Mouse (Mus musculus): ENCODE data around the gene Abhd17c. TPM values are rescaled to one million over a fixed set of nuclear protein-coding genes. Genes with fewer than 3 reads are reported as not detected.

The Abhd17c gene
- polyA plus RNA-seq, 1 experiment, result 8.1 TPM

- Histone ChIP-seq H3K27me3 (replicated peaks) (peaks cover under 1% of the 10 kb centered on the region), H3K36me3 (replicated peaks; ENCODE audit: low read length) (peaks cover 3% of the 10 kb centered on the region), H3K4me1 (peaks cover 93% of the 10 kb centered on the region), H3K9me3 (no peaks in the 10 kb centered on the region), H3K4me3 (replicated peaks) (peak overlapping the region; percentile 31)
- TF ChIP-seq FLI1 (IDR thresholded peaks at IDR 0.05; ENCODE audit: low read length), result no peak
- TF ChIP-seq GATA1 (IDR thresholded peaks at IDR 0.05; ENCODE audit: borderline replicate concordance, low read length), result no peak
Observed at GRCm38 (mm10) chr7:84145633-84146032, 6.1 kb downstream of the Abhd17c start.

- no peaks in the 10 kb centered on the region for H3K9me3 ChIP-seq
- TF ChIP-seq GATA1 (IDR thresholded peaks at IDR 0.05; ENCODE audit: borderline replicate concordance, low read length), result no peak
- no peak for TF ChIP-seq FLI1 (IDR thresholded peaks at IDR 0.05; ENCODE audit: low read length)
- peak overlapping the region; percentile 84 for H3K4me3 ChIP-seq (replicated peaks)
- no peaks in the 10 kb centered on the region for H3K27me3 ChIP-seq (replicated peaks)
- peaks cover under 1% of the 10 kb centered on the region for H3K36me3 ChIP-seq (replicated peaks; ENCODE audit: low read length)
- H3K4me1 ChIP-seq, result peaks cover 89% of the 10 kb centered on the region
Observed at GRCm38 (mm10) chr7:84142736-84143473, 8.8 kb downstream of the Abhd17c start.

- Histone ChIP-seq H3K9me3 (no peaks in the 10 kb centered on the region), H3K4me1 (peaks cover 86% of the 10 kb centered on the region)
- TF ChIP-seq FLI1 (IDR thresholded peaks at IDR 0.05; ENCODE audit: low read length), result no peak
- no peak for TF ChIP-seq GATA1 (IDR thresholded peaks at IDR 0.05; ENCODE audit: borderline replicate concordance, low read length)
Observed at GRCm38 (mm10) chr7:84142196-84142595, 9.5 kb downstream of the Abhd17c start.

GRCm38 (mm10) chr7:84139566-84139965, 12.1 kb downstream of the Abhd17c start:
- Histone ChIP-seq H3K36me3 (replicated peaks; ENCODE audit: low read length) (peaks cover 2% of the 10 kb centered on the region), H3K4me1 (peaks cover 75% of the 10 kb centered on the region)

More at GRCm38 (mm10) chr7:84142196-84142595, 9.5 kb downstream of the Abhd17c start:
- no peak overlapping the region for H3K4me3 ChIP-seq (replicated peaks)
- H3K27me3 ChIP-seq (replicated peaks), result no peaks in the 10 kb centered on the region
- H3K36me3 ChIP-seq (replicated peaks; ENCODE audit: low read length), result no peaks in the 10 kb centered on the region

DNA sequence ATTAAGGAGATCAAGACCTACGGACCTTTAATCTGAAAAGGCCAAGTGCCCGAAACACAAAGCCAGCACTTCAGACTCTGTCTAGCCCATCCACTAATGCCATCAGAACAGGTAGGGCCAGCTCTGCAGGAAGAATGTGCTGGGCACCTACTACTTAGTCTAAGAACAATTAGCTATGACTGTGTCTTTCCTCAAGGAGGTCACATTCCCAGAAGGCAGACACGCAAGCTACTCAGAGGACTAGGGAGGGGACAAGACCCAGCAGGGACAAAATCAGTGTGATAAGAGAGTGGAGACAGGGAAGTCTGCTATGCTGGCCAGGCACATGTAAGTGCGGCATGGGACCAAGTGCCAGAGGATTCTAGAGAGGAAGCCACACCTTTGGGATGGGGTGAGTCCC, 13.0 kb downstream of the Abhd17c start:
- Histone ChIP-seq H3K4me3 (replicated peaks) (no peak overlapping the region), H3K27me3 (replicated peaks) (no peaks in the 10 kb centered on the region), H3K4me1 (peaks cover 67% of the 10 kb centered on the region), H3K9me3 (no peaks in the 10 kb centered on the region), H3K36me3 (replicated peaks; ENCODE audit: low read length) (peaks cover 2% of the 10 kb centered on the region)
- no peak for TF ChIP-seq GATA1 (IDR thresholded peaks at IDR 0.05; ENCODE audit: borderline replicate concordance, low read length)
- TF ChIP-seq FLI1 (IDR thresholded peaks at IDR 0.05; ENCODE audit: low read length), result no peak

More at GRCm38 (mm10) chr7:84139566-84139965, 12.1 kb downstream of the Abhd17c start:
- TF ChIP-seq GATA1 (IDR thresholded peaks at IDR 0.05; ENCODE audit: borderline replicate concordance, low read length) (no peak), FLI1 (IDR thresholded peaks at IDR 0.05; ENCODE audit: low read length) (no peak)
- Histone ChIP-seq H3K4me3 (replicated peaks) (no peak overlapping the region), H3K27me3 (replicated peaks) (no peaks in the 10 kb centered on the region), H3K9me3 (no peaks in the 10 kb centered on the region)

GRCm38 (mm10) chr7:84137779-84138178, 13.9 kb downstream of the Abhd17c start:
- TF ChIP-seq GATA1 (IDR thresholded peaks at IDR 0.05; ENCODE audit: borderline replicate concordance, low read length), result no peak
- TF ChIP-seq FLI1 (IDR thresholded peaks at IDR 0.05; ENCODE audit: low read length), result no peak
- H3K36me3 ChIP-seq (replicated peaks; ENCODE audit: low read length), result peaks cover 2% of the 10 kb centered on the region
- peaks cover 62% of the 10 kb centered on the region for H3K4me1 ChIP-seq
- no peaks in the 10 kb centered on the region for H3K9me3 ChIP-seq
- no peaks in the 10 kb centered on the region for H3K27me3 ChIP-seq (replicated peaks)
- H3K4me3 ChIP-seq (replicated peaks), result no peak overlapping the region

GRCm38 (mm10) chr7:84135799-84136700, 15.6 kb downstream of the Abhd17c start:
- Histone ChIP-seq H3K4me3 (replicated peaks) (no peak overlapping the region), H3K4me1 (peaks cover 54% of the 10 kb centered on the region), H3K27me3 (replicated peaks) (no peaks in the 10 kb centered on the region), H3K36me3 (replicated peaks; ENCODE audit: low read length) (peaks cover 2% of the 10 kb centered on the region), H3K9me3 (no peaks in the 10 kb centered on the region)
- TF ChIP-seq FLI1 (IDR thresholded peaks at IDR 0.05; ENCODE audit: low read length) (no peak), GATA1 (IDR thresholded peaks at IDR 0.05; ENCODE audit: borderline replicate concordance, low read length) (no peak)

GRCm38 (mm10) chr7:84132704-84133103, 19.0 kb downstream of the Abhd17c start:
- H3K36me3 ChIP-seq (replicated peaks; ENCODE audit: low read length), result peaks cover 7% of the 10 kb centered on the region
- H3K4me1 ChIP-seq, result peaks cover 39% of the 10 kb centered on the region
- TF ChIP-seq FLI1 (IDR thresholded peaks at IDR 0.05; ENCODE audit: low read length) (no peak), GATA1 (IDR thresholded peaks at IDR 0.05; ENCODE audit: borderline replicate concordance, low read length) (no peak)
- no peaks in the 10 kb centered on the region for H3K9me3 ChIP-seq
- no peaks in the 10 kb centered on the region for H3K27me3 ChIP-seq (replicated peaks)
- no peak overlapping the region for H3K4me3 ChIP-seq (replicated peaks)

GRCm38 (mm10) chr7:84131736-84132135, 20.0 kb downstream of the Abhd17c start:
- peaks cover 7% of the 10 kb centered on the region for H3K36me3 ChIP-seq (replicated peaks; ENCODE audit: low read length)
- TF ChIP-seq FLI1 (IDR thresholded peaks at IDR 0.05; ENCODE audit: low read length) (no peak), GATA1 (IDR thresholded peaks at IDR 0.05; ENCODE audit: borderline replicate concordance, low read length) (no peak)
- no peaks in the 10 kb centered on the region for H3K9me3 ChIP-seq
- peaks cover 39% of the 10 kb centered on the region for H3K4me1 ChIP-seq
- no peaks in the 10 kb centered on the region for H3K27me3 ChIP-seq (replicated peaks)
- no peak overlapping the region for H3K4me3 ChIP-seq (replicated peaks)
